Mouse (Mus musculus): ENCODE measurements around the gene Rtp2. TPM values are rescaled to one million over a fixed set of nuclear protein-coding genes. Genes with fewer than 3 reads are reported as not detected.

The Rtp2 gene
- polyA plus RNA-seq (2012; rRNA removed): not detected in 2 replicates

DNA sequence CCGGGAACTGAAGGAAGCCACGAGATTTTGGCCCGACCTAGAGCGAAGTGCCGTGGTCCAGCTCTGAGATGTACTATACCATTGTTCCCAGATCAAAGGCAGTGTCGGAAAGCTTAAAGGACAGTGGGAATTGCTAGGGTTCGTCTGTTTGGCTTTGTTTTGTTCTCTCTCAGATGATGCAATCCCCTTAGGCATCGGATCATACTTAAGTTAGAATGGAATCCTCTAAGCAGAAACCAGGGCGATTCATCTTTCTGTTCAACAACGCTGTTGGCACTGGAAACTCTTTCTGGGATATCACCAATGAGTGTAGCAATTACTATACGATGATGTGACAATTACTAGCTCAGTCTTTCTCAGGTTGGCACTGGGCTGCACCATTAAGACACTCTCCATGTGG, at the start of gene Rtp2:
Gene Rtp2, minus strand, starts transcription at position 101 of the 400 bp plus-strand sequence.

DNA sequence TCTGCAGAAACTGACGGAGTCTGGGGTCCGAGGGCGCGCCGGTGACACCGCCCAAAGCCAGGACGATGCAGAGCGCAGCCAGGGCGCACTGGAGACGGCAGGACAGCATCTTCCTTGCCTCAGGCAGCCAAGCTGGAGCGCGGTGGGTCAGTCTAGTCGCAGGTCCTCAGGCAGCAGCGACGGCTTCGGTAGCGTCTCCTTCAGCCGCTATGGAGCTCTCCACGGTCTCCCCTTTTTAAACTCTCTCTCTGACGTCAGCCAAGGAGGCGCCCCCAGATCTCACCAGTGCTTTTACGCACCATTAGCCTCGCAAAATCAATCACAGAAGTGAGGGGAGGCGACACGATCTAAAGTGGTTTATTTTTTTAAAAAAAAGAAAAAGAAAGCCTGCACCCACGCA, 41.6 kb downstream of the Rtp2 start, which contains the start of gene Sst:
Gene Sst, minus strand, starts transcription at position 323 of the 400 bp plus-strand sequence.

Other genes with a start within 250 kb of the Rtp2 start
- gene Sst, start 41.4 kb downstream of the Rtp2 start, polyA plus RNA-seq (2012; rRNA removed): 0.07 TPM in 1 of 2 replicates, not detected in the other
- gene Gm37419, start 56.1 kb upstream of the Rtp2 start, polyA plus RNA-seq (2012; rRNA removed): not detected in 2 replicates
- gene Bcl6, start 56.5 kb upstream of the Rtp2 start, polyA plus RNA-seq (2012; rRNA removed): 0.43 and 0.51 TPM in 2 replicates

Measured in liver, embryonic 14 days (tissue).